Mouse (Mus musculus) lung, postnatal 0 days (tissue): ENCODE measurements at regions not wholly inside any gene's neighbourhood (a gene's known extent, or its start where the extent isn't known, plus 50 kb on each side); places are given as distances from the start of the nearest gene placed in this dataset.

ENCODE experiments used
- ATAC-seq: fragments of 200-750 bp; cut with Nextera tagmentation; 2 replicates; pipeline ENCODE4 v1.8.0; 2017; ENCODE audit warnings: moderate library complexity
- DNase-seq: peaks from one replicate; pipeline ENCODE4 v3.0.0-alpha.2; 2016; ENCODE audit warnings: low spot score
- H3K27ac ChIP-seq: fragments of 300-500 bp; sonication (generic); 2 replicates; pipeline ENCODE4 v1.5.1; 2014; ENCODE audit warnings: antibody characterized with exemption, mild to moderate bottlenecking, low read length, mixed read lengths
- H3K27me3 ChIP-seq: fragments of 300-500 bp; sonication (generic); replicated peaks from 2 replicates; pipeline ENCODE4 v1.6.1; 2014; ENCODE audit warnings: low read length, mixed read lengths; ENCODE audit not compliant: insufficient read depth
- H3K36me3 ChIP-seq: fragments of 300-500 bp; sonication (generic); 2 replicates; pipeline ENCODE4 v1.6.1; 2014; ENCODE audit warnings: low read length, mixed read lengths; ENCODE audit not compliant: insufficient read depth
- H3K4me1 ChIP-seq: fragments of 300-500 bp; sonication (generic); 2 replicates; pipeline ENCODE4 v1.6.1; 2014; ENCODE audit warnings: antibody characterized with exemption, low read depth, low read length, mixed read lengths; ENCODE audit not compliant: insufficient read depth
- H3K4me2 ChIP-seq: fragments of 300-500 bp; sonication (generic); replicated peaks from 2 replicates; pipeline ENCODE4 v1.6.1; 2014; ENCODE audit warnings: low read depth, mild to moderate bottlenecking, low read length, moderate library complexity, mixed read lengths
- H3K4me3 ChIP-seq: fragments of 300-500 bp; sonication (generic); 2 replicates; pipeline ENCODE4 v1.5.1; 2014; ENCODE audit warnings: low read depth, low read length
- H3K9ac ChIP-seq: fragments of 300-500 bp; sonication (generic); replicated peaks from 2 replicates; pipeline ENCODE4 v1.6.1; 2014; ENCODE audit warnings: low read depth, mild to moderate bottlenecking
- H3K9me3 ChIP-seq: fragments of 300-500 bp; sonication (generic); 2 replicates; pipeline ENCODE4 v1.6.1; 2016; ENCODE audit warnings: low read length, mixed read lengths
- CTCF ChIP-seq: IDR thresholded peaks from 2 replicates; pipeline ENCODE4 v1.5.1; 2016; ENCODE audit warnings: antibody characterized with exemption, mild to moderate bottlenecking
- EP300 ChIP-seq: IDR thresholded peaks from 2 replicates; pipeline ENCODE4 v1.6.1; 2016; ENCODE audit warnings: antibody characterized with exemption, mild to moderate bottlenecking, control low read depth
- WGBS: fragments of 180-500 bp; shearing (Covaris S2); extraction: QIAGEN DNeasy Blood & Tissue Kit; methylation state at CpG from one replicate; pipeline ENCODE4 v1.1.7; 2014; 5-methylcytosine and 5-hydroxymethylcytosine counted together

DNA sequence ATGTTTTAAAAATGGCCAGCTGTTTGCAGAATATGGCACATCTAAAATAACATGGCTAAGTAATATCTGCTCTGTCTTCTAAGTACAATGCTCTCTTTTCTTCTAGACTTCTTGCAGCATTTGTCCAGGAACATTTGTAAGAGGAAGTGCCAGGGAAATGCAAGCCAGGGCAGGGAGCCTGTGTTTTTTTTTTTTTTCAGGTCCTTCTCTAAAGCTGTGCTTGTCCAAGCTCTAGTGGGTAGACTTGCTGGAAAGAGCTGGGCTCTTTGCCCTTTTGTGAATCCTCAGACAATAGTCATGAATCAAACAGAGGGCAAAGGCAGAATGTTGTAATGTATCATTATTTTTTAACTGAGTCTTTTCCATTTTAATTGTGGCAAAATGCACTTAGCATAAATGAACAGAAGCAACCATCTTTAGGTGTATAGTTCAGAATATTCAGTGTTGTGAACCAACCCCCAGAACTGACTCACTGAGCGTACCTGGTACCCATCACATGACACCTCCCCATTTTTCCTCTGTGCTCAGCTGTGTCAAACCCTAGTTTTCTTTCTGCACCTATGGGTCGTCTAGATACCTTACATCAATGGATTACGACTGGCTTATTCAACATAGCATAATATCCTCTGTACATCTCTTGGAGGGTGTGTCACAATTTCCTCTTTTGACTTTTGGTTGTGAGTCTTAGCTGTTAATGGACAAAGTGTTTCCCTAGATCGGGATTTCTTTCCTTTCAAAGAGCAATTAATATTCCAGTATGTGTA, 160.5 kb upstream of the 4933402D24Rik start:
- Histone ChIP-seq H3K27me3 (no peaks in the 10 kb centered on the region), H3K9me3 (no peaks in the 10 kb centered on the region)
- WGBS: 79% methylated on average over 4 of the region's 4 CpGs

DNA sequence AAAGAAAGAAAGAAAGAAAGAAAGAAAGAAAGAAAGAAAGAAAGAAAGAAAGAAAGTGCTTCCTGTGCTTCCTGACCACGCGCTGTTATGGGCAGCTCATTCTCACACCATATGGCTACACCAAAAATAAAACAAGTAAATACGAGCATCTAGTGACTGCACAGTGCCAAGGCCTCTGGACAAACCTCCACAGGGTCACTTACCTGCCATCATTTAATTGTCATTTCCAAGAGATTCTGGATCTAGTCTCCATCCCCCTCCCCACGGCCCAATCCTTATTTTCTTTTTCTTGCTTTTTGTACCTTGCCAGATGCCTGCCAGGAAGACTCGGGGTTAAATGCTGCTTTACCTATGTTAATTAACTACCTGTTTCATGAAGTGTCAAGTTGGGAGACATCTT, 159.8 kb upstream of the 4933402D24Rik start:
- Histone ChIP-seq H3K9me3 (no peaks in the 10 kb centered on the region), H3K4me3 (no peak overlapping the region), H3K4me2 (no peak overlapping the region), H3K27me3 (no peaks in the 10 kb centered on the region), H3K9ac (no peak overlapping the region), H3K36me3 (no peaks in the 10 kb centered on the region), H3K4me1 (no peaks in the 10 kb centered on the region), H3K27ac (no peak overlapping the region)
- DNase-seq (no peak), ATAC-seq (no peak)
- WGBS: 85% methylated on average over 5 of the region's 5 CpGs
- TF ChIP-seq EP300: no peak
- TF ChIP-seq CTCF: no peak

More for the DNA sequence above, 160.5 kb upstream of the 4933402D24Rik start:
- Histone ChIP-seq H3K4me2 (no peak overlapping the region), H3K27ac (no peak overlapping the region), H3K4me1 (no peaks in the 10 kb centered on the region), H3K36me3 (no peaks in the 10 kb centered on the region), H3K4me3 (no peak overlapping the region), H3K9ac (no peak overlapping the region)
- TF ChIP-seq EP300: no peak
- TF ChIP-seq CTCF: no peak
- ATAC-seq (no peak), DNase-seq (no peak)

- TF ChIP-seq EP300 (no peak), CTCF (no peak)
- Histone ChIP-seq H3K36me3 (no peaks in the 10 kb centered on the region), H3K9me3 (no peaks in the 10 kb centered on the region), H3K4me2 (no peak overlapping the region), H3K4me3 (no peak overlapping the region), H3K27ac (no peak overlapping the region), H3K27me3 (no peaks in the 10 kb centered on the region), H3K4me1 (no peaks in the 10 kb centered on the region), H3K9ac (no peak overlapping the region)
- DNase-seq: no peak
- 74% methylated on average over 3 of the region's 3 CpGs for WGBS
- ATAC-seq: no peak
These were observed 159.3 kb upstream of the 4933402D24Rik start for GRCm38 (mm10) chr1:63928361-63928760.

DNA sequence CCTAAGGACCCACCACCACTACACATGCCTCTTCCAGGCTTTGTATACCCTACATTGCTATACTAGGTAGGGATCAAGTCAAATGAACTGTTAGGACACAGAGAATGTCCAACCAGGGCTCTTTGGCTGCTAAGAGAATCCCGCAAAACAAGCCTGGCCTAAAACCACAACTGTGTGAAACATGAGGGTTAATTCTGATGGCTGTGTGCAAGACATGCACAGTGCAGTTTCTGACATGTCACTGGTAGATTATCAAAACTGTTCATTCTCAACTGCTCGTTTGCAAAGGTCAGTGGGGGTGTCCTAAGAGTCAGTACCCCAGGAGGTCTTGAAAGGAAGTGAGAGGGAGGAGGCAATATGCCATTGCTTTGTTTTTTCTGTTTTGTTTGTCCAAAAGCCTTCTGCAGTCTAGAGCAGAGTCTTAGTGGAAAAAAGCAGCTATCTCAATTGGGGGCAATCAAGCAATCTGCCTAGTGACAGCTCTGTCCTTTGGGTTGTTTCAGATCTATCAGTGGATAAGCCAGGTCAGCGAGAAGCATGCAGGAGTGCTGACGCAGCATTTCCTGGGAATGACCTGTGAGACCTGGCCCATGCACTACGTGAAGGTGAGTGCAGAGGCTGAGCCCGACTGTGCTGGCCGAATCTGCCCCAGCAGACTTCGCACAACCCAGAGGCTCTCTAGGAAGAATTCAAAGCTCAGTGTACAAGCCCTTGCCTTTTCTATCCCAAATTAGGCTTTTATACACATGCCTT, 151.3 kb upstream of the 4933402D24Rik start:
- DNase-seq (no peak), ATAC-seq (no peak)
- TF ChIP-seq CTCF (no peak), EP300 (no peak)
- H3K4me3 ChIP-seq: no peak overlapping the region
- no peak overlapping the region for H3K27ac ChIP-seq
- no peak overlapping the region for H3K9ac ChIP-seq
- no peaks in the 10 kb centered on the region for H3K36me3 ChIP-seq
- H3K9me3 ChIP-seq: no peaks in the 10 kb centered on the region
- H3K27me3 ChIP-seq: no peaks in the 10 kb centered on the region
- WGBS: 59% methylated on average over 8 of the region's 8 CpGs
- H3K4me2 ChIP-seq: no peak overlapping the region
- H3K4me1 ChIP-seq: no peaks in the 10 kb centered on the region

DNA sequence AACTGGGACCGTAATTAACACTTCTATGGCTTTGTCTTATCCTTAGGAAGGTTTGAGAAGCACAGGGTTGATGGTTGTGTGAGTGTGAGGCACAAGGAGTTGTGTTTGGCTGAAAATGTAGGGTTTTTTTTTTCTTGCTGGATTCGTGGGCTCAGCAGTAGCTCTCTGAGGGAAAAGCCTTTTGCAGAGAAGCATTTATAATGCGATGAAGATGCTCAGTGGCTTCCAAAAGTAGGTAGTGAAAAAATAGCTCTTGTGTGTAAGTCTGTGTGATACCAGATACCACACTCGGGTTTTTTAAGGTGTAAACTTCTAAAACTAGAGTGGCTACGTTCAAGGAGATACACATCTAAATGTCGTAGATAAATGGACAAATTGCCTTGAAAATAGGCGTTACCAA, 149.1 kb upstream of the 4933402D24Rik start:
- no peak for TF ChIP-seq CTCF
- TF ChIP-seq EP300: no peak

GRCm38 (mm10) chr1:63916907-63917650, 148.0 kb upstream of the 4933402D24Rik start:
- H3K9me3 ChIP-seq: no peaks in the 10 kb centered on the region
- 74% methylated on average over 7 of the region's 7 CpGs for WGBS
- DNase-seq (no peak), ATAC-seq (no peak)
- H3K27ac ChIP-seq: no peak overlapping the region
- H3K4me3 ChIP-seq: no peak overlapping the region
- H3K4me2 ChIP-seq: no peak overlapping the region
- no peaks in the 10 kb centered on the region for H3K4me1 ChIP-seq
- H3K36me3 ChIP-seq: no peaks in the 10 kb centered on the region
- no peaks in the 10 kb centered on the region for H3K27me3 ChIP-seq
- TF ChIP-seq EP300 (no peak), CTCF (no peak)
- H3K9ac ChIP-seq: no peak overlapping the region

More for the DNA sequence above, 149.1 kb upstream of the 4933402D24Rik start:
- Histone ChIP-seq H3K27ac (no peak overlapping the region), H3K4me3 (no peak overlapping the region), H3K36me3 (no peaks in the 10 kb centered on the region), H3K27me3 (no peaks in the 10 kb centered on the region), H3K4me2 (no peak overlapping the region), H3K9me3 (no peaks in the 10 kb centered on the region), H3K9ac (no peak overlapping the region), H3K4me1 (no peaks in the 10 kb centered on the region)
- no peak for ATAC-seq
- WGBS: 72% methylated on average over 7 of the region's 7 CpGs
- DNase-seq: no peak
